Mouse (Mus musculus) myocyte (in vitro differentiated cells): Measurements from ENCODE around the gene Mmp14.

Experiments
- MAX ChIP-seq: IDR thresholded peaks from one replicate; pipeline ENCODE4 v1.6.1; 2011; ENCODE audit warnings: low read depth, mild to moderate bottlenecking, control low read depth
- POLR2A ChIP-seq: IDR thresholded peaks from one replicate; pipeline ENCODE4 v1.6.1; 2011; ENCODE audit warnings: low read depth, mild to moderate bottlenecking, control low read depth, moderate library complexity; ENCODE audit not compliant: insufficient read length
- POLR2AphosphoS2 ChIP-seq: IDR thresholded peaks from one replicate; pipeline ENCODE4 v1.6.1; 2011; ENCODE audit warnings: low read depth, control low read depth; ENCODE audit not compliant: insufficient read length

DNA sequence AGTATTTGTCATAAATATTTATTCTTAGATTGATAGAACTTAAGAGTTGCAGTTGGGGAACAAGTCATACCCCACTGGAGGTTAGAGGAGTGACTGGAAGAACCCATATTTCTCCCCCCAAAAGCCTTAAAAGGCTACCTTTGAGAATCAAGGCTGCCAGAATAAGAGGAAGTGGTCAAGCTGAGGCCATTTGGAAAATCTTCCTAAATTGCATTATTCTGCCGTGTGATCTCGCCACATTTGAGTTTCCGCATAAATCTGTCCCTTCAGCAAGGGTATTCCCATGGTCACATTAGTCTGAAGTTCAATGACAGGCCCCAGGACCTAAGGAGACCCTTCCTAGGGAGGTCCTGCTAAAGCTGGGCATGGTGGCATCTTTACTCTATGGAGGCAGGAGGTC is 11.1 kb downstream of the Mmp14 start:
- TF ChIP-seq MAX, result no peak
- no peak for TF ChIP-seq POLR2A
- no peak for TF ChIP-seq POLR2AphosphoS2
